ENCODE assay signal across 10 mouse cellular contexts in the genomic region with DNA sequence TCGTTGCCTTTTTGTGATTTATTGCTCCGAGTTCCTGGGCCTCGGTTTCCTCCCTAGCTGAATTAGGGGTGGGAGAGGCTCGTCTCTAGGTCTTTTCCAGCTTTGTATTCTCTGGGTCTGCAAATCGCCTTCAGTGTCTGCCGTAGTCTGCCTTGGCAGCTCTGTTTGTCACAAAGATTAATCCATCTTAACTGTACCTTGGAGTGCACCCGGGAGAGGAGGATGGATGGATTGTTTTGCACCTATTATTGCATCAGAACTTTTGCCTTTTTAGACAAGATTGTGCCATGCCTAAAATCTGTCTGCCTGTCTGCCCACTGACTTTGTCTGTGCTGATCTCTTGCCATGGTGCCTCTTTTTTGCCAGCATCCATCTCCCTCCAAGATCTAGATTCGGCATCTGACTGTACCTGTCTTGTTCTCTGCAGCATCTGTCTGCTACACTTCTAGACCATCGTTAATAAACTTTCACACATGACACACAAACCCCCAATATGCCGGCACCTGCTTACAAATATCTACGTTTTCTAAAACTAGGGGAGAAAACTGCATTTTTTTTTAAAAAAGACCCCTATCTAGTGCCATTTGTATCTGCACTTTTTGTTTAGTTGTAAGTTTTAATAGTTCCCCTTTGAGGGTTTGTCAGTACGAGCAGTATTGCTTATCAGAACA.
A peak's percentile ranks its signal among the peaks of the same experiment; 100 is the strongest.
DNase-seq lines count a peak whose midpoint lies in the region; ATAC-seq and TF ChIP-seq lines count a peak whose summit lies in the region.
"Had no signal": no experiment of that assay in that cellular context is flagged by ENCODE, and none has a peak within 500 bp of the region (broad histone marks: within the 10 kb centered on the region; RNA-seq: fewer than 3 reads in every experiment).

No protein-coding gene starts in this region.

- H3K9ac ChIP-seq in neural tube, embryonic 11.5 days (ENCODE audit: low read length) = no peak overlapping the region
- H3K9ac ChIP-seq in intestine, postnatal 0 days (ENCODE audit: low read depth, low read length) = no peak overlapping the region
- H3K9ac ChIP-seq in stomach, postnatal 0 days (ENCODE audit: low read length) = no peak overlapping the region

- no peaks in the 10 kb centered on the region for H3K36me3 ChIP-seq in neural tube, embryonic 11.5 days (ENCODE audit: control insufficient read depth, insufficient read depth, low read length)
- no peaks in the 10 kb centered on the region for H3K36me3 ChIP-seq in intestine, postnatal 0 days (ENCODE audit: control insufficient read depth, insufficient read depth)
- H3K36me3 ChIP-seq in stomach, postnatal 0 days (ENCODE audit: control insufficient read depth, insufficient read depth, low read length) = no peaks in the 10 kb centered on the region

- no peak for DNase-seq in gastrocnemius, adult 2 months
- no peak for DNase-seq in gastrocnemius, postnatal 10 days
- DNase-seq in neural tube, embryonic 11.5 days (ENCODE audit: low spot score) = peak; percentile 30
- DNase-seq in neural tube, embryonic 10.5 days (ENCODE audit: extremely low spot score, low spot score) = no peak
- DNase-seq in stomach, postnatal 0 days (ENCODE audit: low spot score) = no peak
- DNase-seq in kidney, adult 9 months = no peak
- DNase-seq in gastrocnemius, adult 18-20 months (ENCODE audit: low spot score) = no peak
- DNase-seq: adrenal gland, postnatal 25 days; gastrocnemius, postnatal 25 days had no signal

- no peaks in the 10 kb centered on the region for H3K27me3 ChIP-seq in neural tube, embryonic 11.5 days (ENCODE audit: control insufficient read depth, insufficient read depth, low read length)
- no peaks in the 10 kb centered on the region for H3K27me3 ChIP-seq in intestine, postnatal 0 days (replicated peaks; ENCODE audit: control insufficient read depth, insufficient read depth, low read length)
- H3K27me3 ChIP-seq in stomach, postnatal 0 days (ENCODE audit: control insufficient read depth, insufficient read depth, low read length) = no peaks in the 10 kb centered on the region

- 38% methylated on average over 12 of the region's 12 CpGs for WGBS in neural tube, embryonic 11.5 days
- WGBS in intestine, postnatal 0 days = 51% methylated on average over 12 of the region's 12 CpGs
- WGBS in stomach, postnatal 0 days = 53% methylated on average over 12 of the region's 12 CpGs

- no peak for TF ChIP-seq EP300 in stomach, postnatal 0 days (optimal IDR thresholded peaks at IDR 0.05)

- no peak for TF ChIP-seq CTCF in gastrocnemius, adult 2 months (IDR thresholded peaks at IDR 0.05)
- no peak for TF ChIP-seq CTCF in intestine, postnatal 0 days (IDR thresholded peaks at IDR 0.05; ENCODE audit: low read depth)
- no peak for TF ChIP-seq CTCF in stomach, postnatal 0 days (IDR thresholded peaks at IDR 0.05; ENCODE audit: low read depth)

- H3K4me3 ChIP-seq in gastrocnemius, adult 2 months = peak overlapping the region; percentile 67
- H3K4me3 ChIP-seq in neural tube, embryonic 11.5 days (ENCODE audit: low read depth, low read length) = peak overlapping the region; percentile 53
- no peak overlapping the region for H3K4me3 ChIP-seq in intestine, postnatal 0 days (ENCODE audit: low read depth, low read length)
- H3K4me3 ChIP-seq in stomach, postnatal 0 days (ENCODE audit: low read depth, low read length) = peak overlapping the region; percentile 34; the same call in 1 of the 2 replicates

- peak overlapping the region; percentile 54 for H3K4me2 ChIP-seq in neural tube, embryonic 11.5 days (ENCODE audit: low read depth)
- peak overlapping the region; percentile 54 for H3K4me2 ChIP-seq in intestine, postnatal 0 days (replicated peaks; ENCODE audit: low read depth)
- peak overlapping the region; percentile 66 for H3K4me2 ChIP-seq in stomach, postnatal 0 days (replicated peaks; ENCODE audit: low read depth)

- H3K4me1 ChIP-seq in neural tube, embryonic 11.5 days (ENCODE audit: control insufficient read depth, insufficient read depth, low read length) = peaks cover 22% of the 10 kb centered on the region
- no peaks in the 10 kb centered on the region for H3K4me1 ChIP-seq in intestine, postnatal 0 days (replicated peaks; ENCODE audit: control insufficient read depth, insufficient read depth, low read length)
- no peaks in the 10 kb centered on the region for H3K4me1 ChIP-seq in stomach, postnatal 0 days (replicated peaks; ENCODE audit: control insufficient read depth, insufficient read depth)

- peak overlapping the region; percentile 84 for H3K27ac ChIP-seq in gastrocnemius, adult 2 months
- peak overlapping the region; percentile 97 for H3K27ac ChIP-seq in neural tube, embryonic 11.5 days (ENCODE audit: low read depth, low read length)
- no peak overlapping the region for H3K27ac ChIP-seq in intestine, postnatal 0 days (ENCODE audit: low read depth, low read length)
- no peak overlapping the region for H3K27ac ChIP-seq in stomach, postnatal 0 days (replicated peaks)

- no peaks in the 10 kb centered on the region for H3K9me3 ChIP-seq in neural tube, embryonic 11.5 days (ENCODE audit: control insufficient read depth, low read length)
- H3K9me3 ChIP-seq in intestine, postnatal 0 days (ENCODE audit: control insufficient read depth) = no peaks in the 10 kb centered on the region
- no peaks in the 10 kb centered on the region for H3K9me3 ChIP-seq in stomach, postnatal 0 days (ENCODE audit: control insufficient read depth, low read length)

- no peak for ATAC-seq in neural tube, embryonic 11.5 days (ENCODE audit: insufficient read depth, low FRiP score, low TSS enrichment)
- no peak for ATAC-seq in intestine, postnatal 0 days
- no peak for ATAC-seq in stomach, postnatal 0 days (ENCODE audit: low FRiP score, low TSS enrichment)

- intact Hi-C loops in gastrocnemius, adult 2 months (cut with DNase I) = loop anchor here (5.0 kb wide), 1 partner anchor 35 kb away; no protein-coding TSS in a partner anchor

Comparison
In these comparisons a context has a peak if more than half of its experiments do, and no peak if none do; other contexts are left out.
1. H3K27ac ChIP-seq: peak in gastrocnemius, adult 2 months (single experiment) and neural tube, embryonic 11.5 days (single experiment); none in intestine, postnatal 0 days (single experiment) and stomach, postnatal 0 days (single experiment).
2. Peak in every context shown above with its lines, with median percentiles within 50 percentile points of each other: H3K4me2 ChIP-seq.